Mouse (Mus musculus): ENCODE data around the gene BC029722.

DNA sequence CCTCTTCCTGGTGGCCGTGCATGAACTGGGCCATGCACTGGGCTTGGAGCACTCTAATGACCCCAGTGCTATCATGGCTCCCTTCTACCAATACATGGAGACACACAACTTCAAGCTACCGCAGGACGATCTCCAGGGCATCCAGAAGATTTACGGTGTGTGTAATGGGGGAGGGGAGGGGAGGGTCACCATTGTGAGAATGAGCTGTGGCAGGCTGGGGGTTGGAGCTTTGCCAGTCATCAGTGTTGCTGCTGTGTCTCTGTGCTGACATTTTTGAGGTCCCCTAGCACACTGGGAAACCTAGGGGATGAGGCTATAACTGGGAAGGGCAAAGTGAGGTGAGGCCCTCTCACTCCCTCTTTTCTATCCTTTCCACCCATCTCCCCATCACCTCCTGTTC is 11.8 kb downstream of the BC029722 start:
- TF ChIP-seq CTCF (IDR thresholded peaks at IDR 0.05; ENCODE audit: control insufficient read depth, insufficient read depth, low read length) (no peak), POLR2A (IDR thresholded peaks at IDR 0.05; ENCODE audit: borderline replicate concordance, control insufficient read depth, low read depth, low read length) (no peak)
